Mouse (Mus musculus) liver, embryonic 12.5 days (tissue): Measurements from ENCODE around the gene Ccl26. TPM values are rescaled to one million over a fixed set of nuclear protein-coding genes. Genes with fewer than 3 reads are reported as not detected.
A peak's percentile ranks its signal among the peaks of the same experiment; 100 is the strongest.

Experiments used
- ATAC-seq: fragments of 200-750 bp; cut with Nextera tagmentation; 2 replicates; pipeline ENCODE4 v1.8.0; 2017; ENCODE audit warnings: moderate number of reproducible peaks, mild to moderate bottlenecking, moderate library complexity
- H3K27ac ChIP-seq: fragments of 300-500 bp; sonication (generic); 2 replicates; pipeline ENCODE4 v1.5.1; 2016; ENCODE audit warnings: mild to moderate bottlenecking
- H3K27me3 ChIP-seq: fragments of 300-500 bp; sonication (generic); replicated peaks from 2 replicates; pipeline ENCODE4 v1.6.1; 2016; ENCODE audit warnings: mild to moderate bottlenecking, moderate library complexity
- H3K36me3 ChIP-seq: fragments of 300-500 bp; sonication (generic); 2 replicates; pipeline ENCODE4 v1.6.1; 2016; ENCODE audit warnings: mild to moderate bottlenecking, moderate library complexity
- H3K4me1 ChIP-seq: fragments of 300-500 bp; sonication (generic); 2 replicates; pipeline ENCODE4 v1.6.1; 2016
- H3K4me2 ChIP-seq: fragments of 300-500 bp; sonication (generic); 2 replicates; pipeline ENCODE4 v1.6.1; 2016; ENCODE audit warnings: mild to moderate bottlenecking, moderate library complexity
- H3K4me3 ChIP-seq: fragments of 300-500 bp; sonication (generic); 2 replicates; pipeline ENCODE4 v1.5.1; 2016; ENCODE audit warnings: mild to moderate bottlenecking, moderate library complexity
- H3K9ac ChIP-seq: fragments of 300-500 bp; sonication (generic); 2 replicates; pipeline ENCODE4 v1.6.1; 2016; ENCODE audit warnings: mild to moderate bottlenecking, moderate library complexity
- H3K9me3 ChIP-seq: fragments of 300-500 bp; sonication (generic); replicated peaks from 2 replicates; pipeline ENCODE4 v1.6.1; 2016; ENCODE audit warnings: mild to moderate bottlenecking, moderate library complexity
- WGBS: fragments of 180-500 bp; shearing (Covaris S2); methylation state at CpG from one replicate; pipeline ENCODE4 v1.1.7; 2016; ENCODE audit not compliant: insufficient replicate concordance; 5-methylcytosine and 5-hydroxymethylcytosine counted together
- polyA plus RNA-seq: library from polyadenylated mRNA; unstranded; fragments of >200 nt; fragmentation: Nextera tagmentation; extraction: Ambion mirVana; gene quantifications from 2 replicates; pipeline ENCODE4 v1.2.1, GENCODE M21; 2016

The Ccl26 gene
- polyA plus RNA-seq, 1 experiment from 2014 or later: not detected

- H3K36me3 ChIP-seq: no peaks in the 10 kb centered on the region
- H3K9me3 ChIP-seq: no peaks in the 10 kb centered on the region
- H3K4me2 ChIP-seq: no peak overlapping the region
- no peak overlapping the region for H3K27ac ChIP-seq
- H3K27me3 ChIP-seq: peaks cover 9% of the 10 kb centered on the region; the same call in 1 of the 2 replicates
- no peak overlapping the region for H3K9ac ChIP-seq
- no peak for ATAC-seq
- H3K4me1 ChIP-seq: 0 out of 2 replicates have a peak, but pooled peaks cover 5% of the 10 kb centered on the region
- H3K4me3 ChIP-seq: no peak overlapping the region
- WGBS: 41% methylated on average over 6 of the region's 6 CpGs
Measured at GRCm38 (mm10) chr5:135568698-135569097, 5.3 kb upstream of the Ccl26 start.

- H3K9ac ChIP-seq: no peak overlapping the region
- no peaks in the 10 kb centered on the region for H3K36me3 ChIP-seq
- H3K27ac ChIP-seq: no peak overlapping the region
- H3K9me3 ChIP-seq: no peaks in the 10 kb centered on the region
- ATAC-seq: no peak
- H3K4me1 ChIP-seq: 0 out of 2 replicates have a peak, but pooled peaks cover 5% of the 10 kb centered on the region
- H3K27me3 ChIP-seq: peaks cover 8% of the 10 kb centered on the region; the same call in 1 of the 2 replicates
- H3K4me2 ChIP-seq: no peak overlapping the region
- no peak overlapping the region for H3K4me3 ChIP-seq
- WGBS: 53% methylated on average over 6 of the region's 6 CpGs
Measured at GRCm38 (mm10) chr5:135567556-135568265, 4.3 kb upstream of the Ccl26 start.

- Histone ChIP-seq H3K27me3 (no peaks in the 10 kb centered on the region), H3K9me3 (no peaks in the 10 kb centered on the region), H3K36me3 (no peaks in the 10 kb centered on the region), H3K4me3 (no peak overlapping the region), H3K4me1 (no peaks in the 10 kb centered on the region), H3K9ac (no peak overlapping the region), H3K4me2 (no peak overlapping the region), H3K27ac (no peak overlapping the region)
- WGBS: 51% methylated on average over 3 of the region's 3 CpGs
- no peak for ATAC-seq
Measured at GRCm38 (mm10) chr5:135557671-135558070, 5.7 kb downstream of the Ccl26 start.

- H3K9ac ChIP-seq: no peak overlapping the region
- H3K9me3 ChIP-seq: no peaks in the 10 kb centered on the region
- no peak overlapping the region for H3K4me2 ChIP-seq
- 42% methylated on average over 4 of the region's 4 CpGs for WGBS
- H3K27ac ChIP-seq: no peak overlapping the region
- no peaks in the 10 kb centered on the region for H3K4me1 ChIP-seq
- no peaks in the 10 kb centered on the region for H3K36me3 ChIP-seq
- H3K27me3 ChIP-seq: no peaks in the 10 kb centered on the region
- H3K4me3 ChIP-seq: no peak overlapping the region
- ATAC-seq: no peak
Measured at GRCm38 (mm10) chr5:135557051-135557450, 6.3 kb downstream of the Ccl26 start.

GRCm38 (mm10) chr5:135556259-135556658, 7.1 kb downstream of the Ccl26 start:
- Histone ChIP-seq H3K9me3 (no peaks in the 10 kb centered on the region), H3K4me2 (no peak overlapping the region), H3K9ac (no peak overlapping the region), H3K4me3 (no peak overlapping the region), H3K27ac (no peak overlapping the region), H3K27me3 (no peaks in the 10 kb centered on the region), H3K4me1 (no peaks in the 10 kb centered on the region), H3K36me3 (no peaks in the 10 kb centered on the region)
- ATAC-seq: no peak
- 68% methylated on average over 3 of the region's 4 CpGs for WGBS

- no peak for ATAC-seq
- WGBS: 39% methylated on average over 3 of the region's 3 CpGs
- H3K27me3 ChIP-seq: peaks cover 15% of the 10 kb centered on the region
- H3K4me3 ChIP-seq: no peak overlapping the region
- H3K36me3 ChIP-seq: no peaks in the 10 kb centered on the region
- H3K9ac ChIP-seq: no peak overlapping the region
- H3K9me3 ChIP-seq: no peaks in the 10 kb centered on the region
- no peak overlapping the region for H3K27ac ChIP-seq
- H3K4me2 ChIP-seq: no peak overlapping the region
- H3K4me1 ChIP-seq: no peaks in the 10 kb centered on the region
Measured at GRCm38 (mm10) chr5:135551591-135551990, 11.8 kb downstream of the Ccl26 start.

GRCm38 (mm10) chr5:135550910-135551309, 12.5 kb downstream of the Ccl26 start:
- 24% methylated on average over 3 of the region's 3 CpGs for WGBS
- no peak overlapping the region for H3K4me2 ChIP-seq
- ATAC-seq: no peak
- H3K27ac ChIP-seq: no peak overlapping the region
- H3K9me3 ChIP-seq: no peaks in the 10 kb centered on the region
- H3K4me1 ChIP-seq: no peaks in the 10 kb centered on the region
- peaks cover 15% of the 10 kb centered on the region for H3K27me3 ChIP-seq
- no peak overlapping the region for H3K4me3 ChIP-seq
- H3K9ac ChIP-seq: no peak overlapping the region
- no peaks in the 10 kb centered on the region for H3K36me3 ChIP-seq

GRCm38 (mm10) chr5:135547990-135548389, 15.4 kb downstream of the Ccl26 start:
- peaks cover 34% of the 10 kb centered on the region for H3K27me3 ChIP-seq
- H3K4me3 ChIP-seq: no peak overlapping the region
- peaks cover 13% of the 10 kb centered on the region for H3K4me1 ChIP-seq
- H3K9me3 ChIP-seq: no peaks in the 10 kb centered on the region
- H3K9ac ChIP-seq: no peak overlapping the region
- H3K27ac ChIP-seq: no peak overlapping the region
- no peak for ATAC-seq
- H3K4me2 ChIP-seq: no peak overlapping the region
- 65% methylated on average over 2 of the region's 2 CpGs for WGBS
- H3K36me3 ChIP-seq: no peaks in the 10 kb centered on the region

GRCm38 (mm10) chr5:135544865-135545797, 18.2 kb downstream of the Ccl26 start, which contains the start of gene Hip1:
Gene Hip1, minus strand, starts transcription at chr5:135545120.
- under 1% methylated on average over 46 of the region's 46 CpGs for WGBS
- no peak within 1 kb of the TSS for H3K27ac ChIP-seq
- H3K9me3 ChIP-seq: no peaks in the 10 kb centered on the region
- peak; percentile 96 for ATAC-seq
- peaks cover 34% of the 10 kb centered on the region for H3K27me3 ChIP-seq
- peaks cover 13% of the 10 kb centered on the region for H3K4me1 ChIP-seq
- H3K4me3 ChIP-seq: peak within 1 kb of the TSS; percentile 63
- no peaks in the 10 kb centered on the region for H3K36me3 ChIP-seq
- peak within 1 kb of the TSS; percentile 53 for H3K9ac ChIP-seq
- peak within 1 kb of the TSS; percentile 76 for H3K4me2 ChIP-seq

GRCm38 (mm10) chr5:135544032-135544558, 19.3 kb downstream of the Ccl26 start:
- no peak for ATAC-seq
- H3K27ac ChIP-seq: no peak overlapping the region
- H3K27me3 ChIP-seq: peaks cover 28% of the 10 kb centered on the region
- peak overlapping the region; percentile 63 for H3K4me3 ChIP-seq
- peak overlapping the region; percentile 53; the same call in 1 of the 2 replicates for H3K9ac ChIP-seq
- no peaks in the 10 kb centered on the region for H3K9me3 ChIP-seq
- 13% methylated on average over 15 of the region's 15 CpGs for WGBS
- H3K36me3 ChIP-seq: no peaks in the 10 kb centered on the region
- peaks cover 13% of the 10 kb centered on the region for H3K4me1 ChIP-seq
- peak overlapping the region; percentile 76 for H3K4me2 ChIP-seq

GRCm38 (mm10) chr5:135537794-135538214, 25.6 kb downstream of the Ccl26 start:
- Histone ChIP-seq H3K4me1 (no peaks in the 10 kb centered on the region), H3K9ac (no peak overlapping the region), H3K27me3 (no peaks in the 10 kb centered on the region), H3K36me3 (no peaks in the 10 kb centered on the region), H3K4me2 (peak overlapping the region; percentile 32), H3K9me3 (no peaks in the 10 kb centered on the region), H3K4me3 (no peak overlapping the region), H3K27ac (no peak overlapping the region)
- no peak for ATAC-seq
- WGBS: 38% methylated on average over 10 of the region's 10 CpGs

GRCm38 (mm10) chr5:135537326-135537725, 26.0 kb downstream of the Ccl26 start:
- Histone ChIP-seq H3K9ac (no peak overlapping the region), H3K4me2 (peak overlapping the region; percentile 32; the same call in 1 of the 2 replicates), H3K27ac (no peak overlapping the region), H3K9me3 (no peaks in the 10 kb centered on the region), H3K36me3 (no peaks in the 10 kb centered on the region), H3K4me1 (no peaks in the 10 kb centered on the region), H3K27me3 (no peaks in the 10 kb centered on the region), H3K4me3 (no peak overlapping the region)
- WGBS: 26% methylated on average over 4 of the region's 4 CpGs
- peak; percentile 42; the same call in 1 of the 2 replicates for ATAC-seq
